Mouse (Mus musculus): ENCODE results near the gene Zfand3.

The Zfand3 gene

DNA sequence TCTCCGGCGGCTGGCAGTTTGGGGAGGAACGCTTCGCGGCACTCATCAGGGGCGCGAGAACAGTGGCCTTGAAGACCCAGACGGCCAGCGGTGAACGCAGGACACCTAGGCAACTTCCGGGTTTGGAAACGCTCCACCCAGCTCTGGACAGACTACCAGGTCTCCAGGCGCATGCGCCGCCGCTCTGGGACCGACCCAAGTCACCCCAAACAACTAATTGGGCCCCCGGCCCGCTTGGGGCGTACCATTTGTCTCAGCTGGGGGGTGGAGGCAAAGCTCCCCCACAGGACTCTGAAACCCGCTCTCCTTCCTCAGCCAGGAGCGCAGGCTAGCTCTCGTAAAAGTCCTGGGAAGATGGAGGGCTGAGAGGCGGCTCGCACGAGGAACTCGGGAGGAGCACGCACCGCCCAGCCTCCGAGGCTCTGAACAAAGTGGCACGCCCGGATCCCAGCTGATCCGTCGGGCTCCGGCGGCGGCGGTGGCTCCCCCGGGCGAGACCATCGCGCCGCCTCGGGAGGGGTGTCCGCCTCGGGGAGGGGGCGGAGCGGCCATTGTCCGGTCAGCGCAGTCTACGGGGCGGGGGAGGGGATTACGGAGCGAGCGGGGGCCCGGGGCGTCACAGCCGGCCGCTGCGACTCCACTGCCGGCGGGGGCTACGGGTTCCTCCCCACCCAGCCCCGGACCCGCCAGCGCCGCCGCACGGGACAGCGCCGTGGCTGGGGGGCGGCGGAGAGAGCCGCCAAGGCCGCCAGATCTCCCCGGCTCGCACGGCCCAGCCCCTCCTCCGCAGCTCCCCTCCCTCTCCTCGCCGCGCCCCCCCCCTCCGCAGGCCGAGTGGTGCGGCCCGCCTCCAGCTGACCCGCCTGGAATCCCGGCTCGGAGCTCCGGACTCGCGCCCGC, at the start of gene Zfand3:
Gene Zfand3, plus strand, starts transcription at position 531 of the 900 bp plus-strand sequence.
- DNase-seq (ENCODE audit: low spot score in 2 of 2): peak; percentile 93 to 94

DNA sequence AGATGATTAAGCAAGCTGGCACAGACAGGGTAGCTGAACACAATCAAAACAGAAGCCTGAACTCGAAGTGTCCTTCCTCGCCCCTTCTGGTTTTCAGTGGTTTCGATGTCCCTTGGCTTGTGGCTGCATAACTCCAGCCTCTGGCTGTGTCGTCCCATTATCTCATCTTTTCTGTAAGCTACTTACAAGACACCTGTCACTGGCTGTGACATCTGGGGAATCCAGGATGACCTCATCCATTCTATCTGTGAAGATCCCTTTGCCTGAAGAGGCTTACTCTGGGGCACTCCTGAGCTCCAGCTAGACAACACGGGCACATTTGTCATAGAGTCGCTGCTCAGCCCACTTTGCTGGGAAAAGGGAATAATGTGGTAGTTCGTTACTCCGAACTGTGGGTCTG, 48.7 kb upstream of the Zfand3 start:
- no peak for DNase-seq (ENCODE audit: low spot score in 2 of 2)

- no peak for DNase-seq (ENCODE audit: low spot score in 2 of 2)
Measured at GRCm38 (mm10) chr17:29963730-29964259, 40.7 kb upstream of the Zfand3 start.

DNA sequence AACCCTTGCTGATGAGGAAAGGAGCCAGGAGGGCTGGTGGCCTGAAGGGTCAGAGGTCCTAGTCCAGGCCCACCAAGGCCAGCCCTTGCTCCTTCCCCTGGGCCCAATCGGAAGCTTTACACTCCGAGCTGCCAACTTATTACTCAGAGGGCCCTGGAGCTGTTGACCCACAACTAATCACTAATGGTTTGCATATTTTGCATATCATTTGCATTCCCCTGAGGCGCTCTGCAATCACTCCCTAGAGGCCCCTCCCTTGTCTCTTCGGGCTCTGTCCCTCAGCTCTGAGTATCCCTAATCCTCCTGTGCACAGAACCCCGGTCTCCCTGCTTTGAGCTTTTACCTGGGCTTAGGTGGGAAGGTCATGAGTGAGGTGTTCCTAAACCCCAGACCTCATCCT, 39.0 kb upstream of the Zfand3 start:
- DNase-seq (ENCODE audit: low spot score in 2 of 2): no peak

- no peak for DNase-seq (ENCODE audit: low spot score in 2 of 2)
Measured at GRCm38 (mm10) chr17:29970037-29970555, 34.4 kb upstream of the Zfand3 start, which contains the start of gene Mdga1. Gene Mdga1 (minus strand): TSS chr17:29970087.

DNA sequence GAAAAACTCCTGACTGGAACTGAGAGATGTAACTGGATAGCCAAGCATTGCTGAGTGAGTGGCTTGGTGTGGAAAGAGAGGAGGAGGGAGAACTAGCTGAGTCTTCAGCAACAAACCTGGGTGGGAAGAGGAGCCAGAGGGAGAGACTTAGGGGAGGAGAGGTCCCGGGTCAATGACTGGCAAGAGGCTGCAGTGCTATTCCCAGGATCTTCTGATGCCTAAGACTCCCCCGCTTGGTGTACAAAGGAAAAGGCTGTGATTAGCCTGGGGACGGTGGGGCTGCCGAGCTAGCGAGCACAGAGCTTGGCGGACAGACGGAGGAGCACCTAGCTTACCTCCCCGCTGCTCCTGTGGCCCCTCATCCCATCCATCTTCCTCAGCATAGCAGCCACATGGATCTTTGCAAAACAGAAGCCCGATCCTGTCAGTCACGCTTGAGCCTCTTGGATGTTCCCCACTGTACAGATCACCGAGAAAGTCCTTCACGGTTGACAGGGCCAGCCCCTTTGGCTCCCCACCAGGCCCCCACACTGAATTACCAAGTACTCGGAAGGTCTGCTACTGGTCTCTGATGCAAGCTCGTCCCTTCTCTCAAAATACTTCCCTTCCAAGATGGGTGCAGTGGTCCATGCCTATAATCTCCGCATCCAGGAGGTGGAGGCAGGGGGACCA, 32.6 kb upstream of the Zfand3 start:
- DNase-seq (ENCODE audit: low spot score in 2 of 2): no peak

DNA sequence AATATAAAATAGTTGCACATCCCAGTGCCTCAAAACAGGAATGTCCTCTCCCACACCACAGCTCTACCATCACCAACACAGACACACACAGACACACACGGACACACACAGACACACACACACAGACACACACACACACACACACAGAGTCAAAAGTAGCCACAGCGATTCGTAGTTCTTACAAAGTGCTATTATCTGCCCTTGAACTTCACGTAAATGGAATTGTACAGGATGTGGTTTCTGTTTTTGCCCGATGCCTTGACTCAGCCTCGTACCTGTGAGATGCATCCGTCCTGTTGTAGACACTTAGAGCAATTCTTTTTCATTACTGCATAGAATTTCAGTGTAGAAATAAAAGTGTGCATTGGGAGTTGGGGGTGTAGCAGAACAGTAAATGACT, 31.3 kb upstream of the Zfand3 start:
- DNase-seq (ENCODE audit: low spot score in 2 of 2): no peak

DNA sequence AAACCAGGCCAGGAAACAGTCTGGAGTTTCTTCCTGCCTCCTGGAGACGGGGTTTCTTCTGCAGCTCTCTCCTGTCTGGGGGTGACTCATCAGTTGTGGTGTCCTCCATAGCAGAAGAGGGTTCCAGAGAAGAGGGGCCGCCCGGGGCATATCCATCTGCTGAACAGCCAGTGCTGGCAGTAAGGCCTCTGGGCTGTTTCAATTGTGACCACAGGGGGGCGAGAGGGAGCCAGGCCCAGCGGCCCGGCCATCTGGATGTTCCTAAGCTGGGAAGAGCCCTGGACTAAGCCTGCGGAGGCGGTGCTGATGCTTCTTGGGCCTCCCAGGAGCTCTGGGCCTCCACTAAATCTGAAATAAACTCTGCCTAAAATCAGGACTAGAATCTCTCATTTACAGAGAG, 28.8 kb upstream of the Zfand3 start:
- DNase-seq (ENCODE audit: low spot score in 2 of 2): peak; percentile 80 to 86

DNA sequence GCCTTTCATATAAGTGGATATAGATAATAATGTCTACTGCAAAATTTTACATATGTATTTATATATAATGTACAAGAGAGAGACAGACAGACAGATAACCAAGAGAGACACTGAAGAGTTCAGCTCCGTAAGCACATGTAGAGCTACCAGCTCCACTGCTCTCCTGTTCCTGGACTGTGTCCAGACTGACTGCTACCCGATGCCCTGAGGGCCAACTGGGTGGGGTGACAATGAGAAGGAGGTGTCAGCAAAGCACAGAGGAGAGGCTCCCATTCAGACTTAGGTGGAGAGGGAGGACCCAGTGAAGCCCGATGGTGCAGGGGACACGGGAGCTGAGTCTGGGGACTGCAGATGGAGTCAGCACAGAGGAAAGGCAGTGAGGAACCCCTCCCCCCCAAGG, 25.5 kb upstream of the Zfand3 start:
- DNase-seq (ENCODE audit: low spot score in 2 of 2): no peak

- DNase-seq (ENCODE audit: low spot score in 2 of 2): no peak
Measured at GRCm38 (mm10) chr17:29979841-29980240, 24.7 kb upstream of the Zfand3 start.

DNA sequence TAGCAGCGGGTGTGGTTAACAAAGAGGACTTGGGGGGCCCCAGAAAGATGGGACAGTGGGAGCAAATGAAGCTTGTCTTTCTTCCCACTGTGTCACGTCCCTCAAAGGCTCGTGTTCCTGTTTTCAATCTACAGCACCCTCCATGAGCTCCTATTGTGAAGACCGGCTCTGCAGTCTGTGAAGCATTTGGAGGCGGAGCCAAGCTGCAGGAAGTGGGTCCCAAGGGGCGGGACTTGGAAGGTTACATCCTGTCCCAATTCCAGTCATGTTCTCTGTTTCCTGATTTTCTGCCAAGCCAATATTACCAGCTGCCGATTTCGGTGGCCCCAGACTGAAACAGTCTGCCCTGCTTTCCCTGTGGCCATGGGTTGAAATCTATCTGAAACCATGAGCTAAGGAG, 23.0 kb upstream of the Zfand3 start:
- DNase-seq (ENCODE audit: low spot score in 2 of 2): no peak

- no peak for DNase-seq (ENCODE audit: low spot score in 2 of 2)
Measured at GRCm38 (mm10) chr17:29983190-29983589, 21.3 kb upstream of the Zfand3 start.

GRCm38 (mm10) chr17:29984931-29985330, 19.6 kb upstream of the Zfand3 start:
- no peak for DNase-seq (ENCODE audit: low spot score in 2 of 2)

- DNase-seq (ENCODE audit: low spot score in 2 of 2): no peak
Measured at GRCm38 (mm10) chr17:29985534-29985933, 19.0 kb upstream of the Zfand3 start.

DNA sequence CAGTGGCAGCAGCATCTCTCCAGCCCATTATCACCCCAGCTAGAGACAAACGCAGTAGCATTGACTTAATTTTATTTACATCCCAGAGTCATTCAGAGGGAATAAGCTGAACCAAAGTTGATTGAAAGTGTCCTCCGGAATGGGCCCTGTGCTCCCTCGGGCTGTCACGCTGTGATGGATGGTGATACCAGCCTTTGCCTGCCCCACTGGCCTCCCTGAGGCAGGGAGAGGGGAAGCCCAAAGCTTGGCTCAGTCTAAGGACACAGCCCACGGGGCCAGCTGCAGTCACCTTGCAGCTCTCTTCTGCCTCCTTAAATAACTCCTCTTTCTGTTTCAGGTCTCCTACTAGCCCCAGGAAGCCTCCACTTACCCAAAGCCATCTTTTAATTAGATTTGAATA, 16.4 kb upstream of the Zfand3 start:
- DNase-seq (ENCODE audit: low spot score in 2 of 2): no peak

DNA sequence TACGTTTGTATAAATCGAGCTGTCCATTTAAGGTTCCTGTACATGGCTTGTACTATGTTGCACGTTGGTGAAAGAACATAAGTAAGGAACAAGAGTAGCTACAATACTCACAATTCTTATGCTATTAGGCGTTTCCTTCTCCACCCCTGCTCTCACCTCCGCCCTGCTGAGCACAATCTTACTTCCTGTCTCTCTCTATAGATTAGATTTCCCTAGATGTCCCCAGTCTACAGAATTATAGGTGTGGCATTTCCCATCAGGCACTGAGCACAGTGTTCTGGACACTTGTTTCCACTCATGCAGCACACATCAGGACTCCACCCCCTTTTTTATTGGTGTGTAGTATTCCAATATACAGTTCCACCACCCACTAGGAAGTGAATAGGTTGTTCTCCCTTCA, 14.9 kb upstream of the Zfand3 start:
- DNase-seq (ENCODE audit: low spot score in 2 of 2): no peak

DNA sequence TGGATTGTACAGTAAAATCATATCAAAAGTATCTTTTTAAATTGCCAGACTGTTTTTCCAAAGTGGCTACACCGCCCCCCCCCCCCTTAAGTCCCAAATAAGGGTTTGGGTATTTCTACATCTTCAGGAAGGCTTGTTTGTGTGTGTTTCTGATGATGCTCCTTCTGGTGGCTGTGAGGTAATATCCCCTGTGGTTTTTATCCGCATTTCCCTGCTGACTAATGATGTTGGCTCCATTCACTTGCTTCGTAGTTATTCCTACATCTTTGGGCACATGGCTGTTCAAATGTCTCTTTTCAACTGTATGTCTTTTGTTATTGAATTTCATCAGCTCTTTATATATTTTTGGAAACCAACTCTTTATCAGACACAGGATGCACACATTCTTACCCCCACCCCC, 14.4 kb upstream of the Zfand3 start:
- DNase-seq (ENCODE audit: low spot score in 2 of 2): no peak

- no peak for DNase-seq (ENCODE audit: low spot score in 2 of 2)
Measured at GRCm38 (mm10) chr17:29990845-29991244, 13.7 kb upstream of the Zfand3 start.

DNA sequence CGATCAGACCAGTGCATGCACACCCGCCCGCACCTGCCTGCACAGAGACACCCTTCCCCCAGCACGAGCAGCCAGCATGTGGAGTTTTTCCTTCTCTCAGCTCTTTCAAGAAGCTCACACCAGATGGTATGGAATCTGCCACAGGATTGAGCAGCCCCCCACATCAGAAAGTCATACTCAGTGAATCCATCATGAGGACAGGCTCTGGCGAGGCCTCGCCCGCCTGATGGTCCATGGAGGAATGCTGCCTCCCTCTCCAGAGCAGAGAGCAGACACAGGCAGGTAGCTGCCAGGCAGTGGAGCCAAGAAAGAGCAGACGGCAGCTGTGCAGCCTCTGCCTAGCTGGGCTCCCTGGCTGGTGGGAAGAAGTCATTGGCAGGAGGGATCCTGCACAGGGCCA, 11.0 kb upstream of the Zfand3 start:
- DNase-seq (ENCODE audit: low spot score in 2 of 2): no peak

DNA sequence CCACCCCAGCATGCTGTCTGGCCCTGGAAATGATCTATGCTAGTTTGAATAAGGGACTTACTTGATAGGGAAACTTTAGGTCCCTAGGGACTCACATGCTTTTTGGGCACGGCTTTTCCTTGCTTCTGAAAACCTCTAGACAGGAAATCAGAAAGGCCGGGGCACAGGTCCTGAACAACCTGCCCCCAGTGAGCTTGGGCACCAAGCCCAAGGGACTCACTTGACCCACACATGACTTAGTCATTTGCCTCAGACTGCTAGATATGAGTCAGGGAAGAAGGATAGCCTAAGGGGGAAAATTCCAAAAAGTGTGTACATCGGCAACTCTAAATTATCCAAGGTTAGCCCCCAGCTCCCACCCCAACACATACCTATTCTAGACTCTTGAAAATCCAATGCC, 10.5 kb upstream of the Zfand3 start:
- DNase-seq (ENCODE audit: low spot score in 2 of 2): no peak

- no peak for DNase-seq (ENCODE audit: low spot score in 2 of 2)
Measured at GRCm38 (mm10) chr17:29994459-29994858, 10.1 kb upstream of the Zfand3 start.

GRCm38 (mm10) chr17:29995986-29996385, 8.5 kb upstream of the Zfand3 start:
- no peak for DNase-seq (ENCODE audit: low spot score in 2 of 2)

DNA sequence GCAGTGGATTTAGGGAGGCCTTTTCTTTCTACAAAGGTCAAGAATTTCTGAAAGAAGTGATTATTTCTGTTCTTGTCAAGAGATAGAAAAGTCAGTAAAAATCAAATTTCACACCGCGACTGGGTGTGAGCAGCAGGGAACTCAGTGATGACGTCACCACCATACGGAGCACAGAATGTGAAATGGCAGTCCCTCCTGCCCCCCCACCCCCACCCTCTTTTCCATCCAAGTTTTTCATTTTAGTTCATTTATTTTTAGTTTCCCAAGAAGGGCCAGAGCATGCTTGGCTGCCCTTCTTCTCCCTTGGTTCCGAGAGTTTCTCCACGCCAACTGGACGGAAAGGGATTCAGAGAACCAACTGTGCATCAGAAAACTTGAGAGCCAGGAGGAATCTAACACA, 6.8 kb upstream of the Zfand3 start:
- DNase-seq (ENCODE audit: low spot score in 2 of 2): no peak

Measured in urinary bladder, postnatal 36 days (tissue).